Mouse (Mus musculus): Measurements from ENCODE around the gene Ercc6l2.
"Not testable (repeated sequence)": the region's sequence is repeated elsewhere in the genome, so short reads cannot be mapped to it uniquely, and the experiment has no call there.

Gene Ercc6l2

GRCm38 (mm10) chr13:63879864-63880141 is 64.8 kb downstream of the Ercc6l2 start:
- no peak for DNase-seq (ENCODE audit: low read depth, low spot score)

DNA sequence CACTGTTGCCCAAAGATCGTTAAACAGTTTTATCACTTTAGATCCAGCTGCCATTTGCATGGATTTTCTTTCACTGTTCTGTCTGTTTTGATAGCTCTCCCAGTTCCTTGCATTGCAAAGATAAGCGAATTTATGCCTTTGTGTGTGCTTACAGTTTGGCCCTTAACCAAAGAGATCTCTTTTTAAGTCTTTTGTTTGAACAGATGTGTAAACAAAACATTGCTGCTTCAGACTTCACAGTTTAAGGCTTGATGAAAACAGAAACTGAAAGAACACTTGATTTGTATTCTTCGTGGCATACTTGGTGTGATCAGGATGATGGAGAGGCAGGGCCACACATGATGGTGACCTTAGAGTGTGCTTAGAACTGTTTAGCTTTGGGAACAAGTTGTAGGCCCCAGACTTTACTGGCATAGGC is 70.5 kb downstream of the Ercc6l2 start:
- DNase-seq (ENCODE audit: low read depth, low spot score): no peak

GRCm38 (mm10) chr13:63886429-63887052 is 71.5 kb downstream of the Ercc6l2 start:
- DNase-seq (ENCODE audit: low read depth, low spot score): no peak

- DNase-seq (ENCODE audit: low read depth, low spot score): no peak
Observed at GRCm38 (mm10) chr13:63900679-63901302, 85.8 kb downstream of the Ercc6l2 start.

- peak; percentile 87 for DNase-seq (ENCODE audit: low read depth, low spot score)
Observed at GRCm38 (mm10) chr13:63901303-63901713, 86.3 kb downstream of the Ercc6l2 start.

DNA sequence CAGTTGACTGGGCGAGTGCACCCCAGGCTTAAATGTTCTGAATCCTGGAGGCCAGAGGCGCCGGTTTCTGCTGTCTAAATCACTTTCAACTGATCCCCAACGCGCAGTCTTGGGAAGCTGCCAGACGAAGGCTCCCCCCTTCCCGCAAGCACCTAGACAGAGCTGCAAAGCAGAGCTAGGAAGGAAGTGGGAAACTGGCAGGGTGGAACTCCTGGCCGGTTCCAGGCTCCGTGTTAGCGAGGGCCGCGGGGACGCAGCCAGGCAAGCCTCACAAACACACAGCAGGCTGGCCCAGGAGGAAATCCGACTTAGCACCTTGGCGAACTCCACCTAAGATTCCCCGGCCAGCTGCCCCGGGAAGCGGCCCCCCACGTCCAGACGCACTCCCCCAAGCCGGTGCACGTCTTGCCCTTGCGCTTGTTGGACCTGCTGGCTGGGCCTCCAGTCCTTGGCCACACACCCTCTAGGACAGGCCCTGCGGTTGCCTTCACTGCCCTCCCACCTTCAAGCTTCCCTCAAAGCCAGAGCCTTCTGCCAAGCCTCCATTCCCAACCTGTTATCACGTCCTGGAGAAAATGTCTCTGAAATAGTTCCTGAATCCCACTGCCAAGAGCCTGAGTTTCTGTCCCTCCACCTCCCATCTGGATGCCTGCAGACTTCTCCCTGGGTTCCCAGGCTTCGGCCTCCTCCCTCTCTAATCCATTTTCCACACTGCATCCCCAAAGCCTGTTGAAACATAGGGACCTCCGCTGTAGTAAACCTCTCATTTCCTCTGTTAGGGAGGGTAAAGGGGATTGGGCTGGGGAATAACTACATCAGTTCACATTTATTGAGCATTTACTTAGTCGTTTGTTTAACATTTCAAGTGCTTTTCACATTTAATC is 86.9 kb downstream of the Ercc6l2 start:
- DNase-seq (ENCODE audit: low read depth, low spot score): peak; percentile 27

DNA sequence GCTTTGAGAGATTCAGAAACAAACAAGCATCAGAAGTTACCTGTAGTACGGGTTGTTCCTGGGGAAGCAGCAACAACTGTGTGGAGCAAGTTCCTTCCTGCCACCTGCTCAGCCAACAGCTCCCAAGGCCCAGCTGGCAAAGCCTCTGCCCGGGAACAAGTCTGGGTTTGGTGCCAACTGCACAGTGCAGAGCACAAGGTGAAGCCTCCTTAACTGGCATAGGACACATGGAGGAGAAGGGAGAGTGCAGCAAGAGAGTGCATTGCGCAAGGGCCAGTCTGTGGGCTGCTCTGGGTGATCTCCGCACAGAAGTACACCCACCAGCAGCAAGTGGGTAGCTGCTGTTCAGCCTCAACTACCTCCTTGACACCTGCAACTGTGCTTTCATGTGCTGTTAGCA is 91.5 kb downstream of the Ercc6l2 start:
- DNase-seq (ENCODE audit: low read depth, low spot score): no peak

DNA sequence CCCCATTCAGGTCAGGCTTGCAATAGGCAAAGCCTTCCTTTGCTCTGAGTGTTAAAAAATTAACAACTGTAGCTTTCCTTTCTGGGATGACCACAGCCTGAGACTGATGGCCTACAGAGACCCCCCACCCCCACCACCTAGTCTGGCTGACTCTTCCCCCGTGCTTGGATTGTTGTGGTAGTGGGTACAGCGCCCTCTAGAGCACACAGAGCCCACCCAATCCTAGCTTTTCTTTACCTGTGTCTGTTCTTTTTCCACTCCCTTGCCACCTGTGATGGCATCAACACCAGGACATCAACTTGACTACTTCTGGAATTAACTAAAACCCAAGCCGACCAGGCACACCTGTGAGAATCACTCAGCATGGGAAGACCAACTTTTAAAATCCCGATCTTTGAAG is 92.4 kb downstream of the Ercc6l2 start:
- no peak for DNase-seq (ENCODE audit: low read depth, low spot score)

DNA sequence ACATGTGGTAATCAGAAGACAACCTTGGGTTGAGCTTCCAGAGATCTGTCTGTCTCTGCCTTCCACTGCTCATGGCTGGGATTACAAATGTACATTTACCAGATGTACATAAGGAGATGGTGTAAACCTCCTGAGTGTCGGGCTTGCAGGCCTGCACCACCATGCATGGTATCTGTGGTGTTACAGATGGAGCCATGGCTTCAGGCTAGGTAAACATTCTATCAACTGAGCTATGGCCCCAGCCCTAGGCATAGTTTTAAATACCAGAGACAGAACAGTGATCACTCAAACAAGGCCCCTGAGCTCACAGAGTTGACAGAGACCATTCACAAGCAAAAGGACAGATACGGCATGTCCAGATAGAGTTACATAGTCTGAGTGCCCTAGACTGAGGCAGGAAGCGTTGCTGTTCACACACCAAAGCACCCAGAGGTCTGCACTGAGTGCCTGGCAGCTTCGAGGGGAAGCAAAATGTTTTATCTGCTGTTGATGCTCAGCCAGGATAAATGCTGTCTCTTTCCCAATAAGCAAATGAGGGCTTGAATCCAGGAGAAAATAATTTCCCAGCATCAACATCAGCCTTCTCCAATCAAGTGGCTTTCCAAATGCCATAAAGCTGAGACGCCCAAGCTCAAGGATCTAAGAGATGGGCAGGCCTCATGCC is 95.2 kb downstream of the Ercc6l2 start:
- no peak for DNase-seq (ENCODE audit: low read depth, low spot score)

DNA sequence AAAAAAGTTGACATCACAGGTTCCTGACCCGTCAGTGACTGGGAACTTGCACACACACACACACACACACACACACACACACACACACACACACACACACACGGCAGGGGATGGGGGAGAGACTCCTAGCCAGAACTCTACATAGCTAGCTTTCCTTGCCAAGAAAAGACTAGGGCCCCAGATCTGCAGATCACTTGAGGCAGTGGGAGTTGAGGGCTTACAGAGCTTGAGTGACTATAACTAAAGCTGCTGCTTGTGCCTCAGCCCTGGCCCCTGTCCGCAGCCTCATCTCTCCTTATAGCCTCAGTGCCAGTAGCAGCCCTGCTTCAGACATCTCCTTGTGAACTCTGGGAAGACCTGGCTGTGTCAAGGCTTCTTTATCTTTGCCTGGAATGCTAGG is 96.6 kb downstream of the Ercc6l2 start:
- DNase-seq (ENCODE audit: low read depth, low spot score): no peak

DNA sequence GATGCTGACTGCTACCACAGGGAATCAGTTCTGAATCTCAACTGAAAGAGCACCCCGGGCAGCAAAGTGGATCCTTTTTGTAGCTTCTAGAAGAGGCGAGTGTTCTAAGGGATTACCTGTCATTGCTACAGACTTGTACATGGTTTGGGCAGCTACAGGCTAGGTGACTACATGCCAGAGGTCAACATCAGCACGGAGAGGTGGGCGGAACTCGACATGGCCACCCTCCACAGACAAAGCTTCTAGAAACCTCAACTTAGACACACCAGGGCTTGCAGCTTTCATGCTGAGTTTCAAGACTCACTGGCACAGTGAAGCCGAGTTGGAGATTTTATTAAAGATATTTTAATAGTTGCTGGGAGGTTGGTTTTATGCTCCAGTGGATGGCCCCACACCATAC is 98.1 kb downstream of the Ercc6l2 start:
- no peak for DNase-seq (ENCODE audit: low read depth, low spot score)

- no peak for DNase-seq (ENCODE audit: low read depth, low spot score)
Observed at GRCm38 (mm10) chr13:63915176-63915575, 100.1 kb downstream of the Ercc6l2 start.

DNA sequence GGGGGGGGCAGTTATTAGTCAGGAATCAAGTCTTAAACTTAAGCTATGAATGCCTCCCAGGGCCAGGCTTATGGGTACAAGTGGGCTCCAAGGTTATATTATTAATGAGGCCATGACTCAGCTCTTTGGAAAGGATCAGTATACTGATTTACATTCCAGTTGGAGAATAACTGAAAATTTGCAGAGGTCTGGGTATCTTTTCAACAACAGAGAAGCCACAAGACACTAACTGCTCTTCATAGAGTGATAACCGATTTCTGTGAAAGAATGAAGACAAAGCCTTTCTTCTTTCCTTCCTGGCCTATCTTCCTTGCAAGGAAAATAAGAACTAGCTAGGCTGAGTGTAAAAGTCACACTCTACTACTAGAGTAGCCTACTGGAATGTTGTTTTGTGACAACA is 100.6 kb downstream of the Ercc6l2 start:
- DNase-seq (ENCODE audit: low read depth, low spot score): no peak

GRCm38 (mm10) chr13:63916568-63916967 is 101.5 kb downstream of the Ercc6l2 start:
- no peak for DNase-seq (ENCODE audit: low read depth, low spot score)

- peak; percentile 68 for DNase-seq (ENCODE audit: low read depth, low spot score)
Observed at GRCm38 (mm10) chr13:63917198-63917767, 102.2 kb downstream of the Ercc6l2 start.

DNA sequence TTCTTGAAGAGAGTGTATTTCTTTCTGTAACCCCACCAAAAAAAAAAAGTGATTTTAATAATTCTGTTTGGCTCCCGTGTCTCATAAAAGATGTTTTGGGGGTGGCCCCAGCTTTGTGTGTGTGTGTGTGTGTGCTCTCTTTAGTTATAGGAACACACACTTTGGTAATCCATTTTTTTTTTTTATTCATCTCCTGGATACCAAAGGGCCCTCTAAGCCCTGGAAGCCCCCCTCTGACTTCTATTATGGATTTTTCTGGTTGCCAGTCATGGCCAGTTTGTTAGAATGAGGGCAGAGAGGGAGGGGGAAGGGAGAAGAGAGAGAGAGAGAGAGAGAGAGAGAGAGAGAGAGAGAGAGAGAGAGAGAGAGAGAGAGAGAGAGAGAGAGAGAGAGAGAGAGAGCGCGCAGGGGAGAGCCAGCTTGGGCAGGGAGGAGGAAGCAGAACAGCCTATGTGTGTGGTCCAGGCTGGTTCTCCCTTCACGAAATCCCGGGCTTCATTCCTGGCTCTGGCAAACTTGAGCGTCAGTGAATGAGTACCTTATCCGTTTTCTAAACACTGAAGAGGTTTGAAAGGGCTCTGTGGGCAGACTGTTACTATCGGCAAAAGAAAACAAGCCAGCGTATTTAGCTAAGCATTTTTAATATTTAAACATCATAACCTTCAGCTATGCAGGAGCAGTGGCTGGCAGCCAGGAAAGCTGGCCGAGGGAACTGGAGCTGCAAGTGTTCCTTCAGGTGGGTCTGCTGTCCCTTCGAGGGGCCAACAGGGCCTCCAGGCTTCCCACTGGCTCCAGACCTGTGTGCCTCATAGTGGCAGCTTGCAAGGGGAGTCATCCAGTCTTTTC is 103.0 kb downstream of the Ercc6l2 start:
- no peak for DNase-seq (ENCODE audit: low read depth, low spot score)

GRCm38 (mm10) chr13:63918733-63919422 is 103.8 kb downstream of the Ercc6l2 start:
- DNase-seq (ENCODE audit: low read depth, low spot score): no peak

DNA sequence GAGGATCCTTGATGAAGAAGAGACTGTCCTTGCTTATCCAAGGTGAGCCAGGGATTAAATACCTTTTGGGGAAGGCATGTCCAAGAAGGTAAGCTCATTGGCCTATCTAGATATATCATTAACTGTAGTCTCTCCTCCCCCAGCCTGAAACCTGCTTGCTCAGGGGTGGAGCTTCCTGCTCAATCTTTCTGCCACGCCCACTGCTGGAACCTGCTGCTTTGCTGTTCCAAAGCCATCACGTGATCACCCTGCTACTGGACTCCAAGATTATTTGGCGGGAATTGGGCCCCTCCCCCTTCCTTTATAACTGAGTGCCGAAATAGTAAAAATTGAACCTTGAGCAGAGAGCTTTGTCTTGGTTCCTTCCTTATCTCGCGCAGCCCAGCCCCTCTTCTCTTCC is 109.0 kb downstream of the Ercc6l2 start:
- DNase-seq (ENCODE audit: low read depth, low spot score): not testable (repeated sequence)

- peak; percentile 58 for DNase-seq (ENCODE audit: low read depth, low spot score)
Observed at GRCm38 (mm10) chr13:63927326-63927725, 112.3 kb downstream of the Ercc6l2 start.

DNA sequence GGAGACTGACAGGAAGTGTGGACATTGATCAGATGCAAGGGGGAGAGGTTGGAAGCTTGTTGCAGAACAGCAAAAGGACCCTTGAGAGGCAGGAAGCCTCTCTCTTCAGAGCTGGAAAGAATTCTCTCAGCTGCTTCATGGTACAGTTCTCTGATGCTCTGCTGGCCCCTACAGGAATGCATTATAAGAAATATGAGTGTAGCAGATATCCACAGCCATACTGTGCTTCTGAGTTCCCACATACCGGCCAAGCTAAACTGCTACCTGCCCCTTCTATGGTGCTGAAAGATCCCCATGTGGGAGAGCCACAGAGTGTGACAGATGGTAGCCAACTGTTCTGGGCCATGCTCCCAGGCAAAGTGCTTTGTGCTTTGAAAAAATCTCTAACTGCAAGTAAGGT is 114.3 kb downstream of the Ercc6l2 start:
- DNase-seq (ENCODE audit: low read depth, low spot score): no peak

All from ZHBTc4 (cell line).